Mouse (Mus musculus) forebrain, embryonic 14.5 days (tissue): Measurements from ENCODE around the gene Gsdma3. TPM values are rescaled to one million over a fixed set of nuclear protein-coding genes. Genes with fewer than 3 reads are reported as not detected.

Source experiments
- ATAC-seq: fragments of 200-750 bp; cut with Nextera tagmentation; 2 replicates; pipeline ENCODE4 v1.8.0; 2017; ENCODE audit warnings: mild to moderate bottlenecking, moderate library complexity
- DNase-seq: peaks from one replicate; pipeline ENCODE4 v3.0.0-alpha.2; 2015; ENCODE audit warnings: low spot score
- H3K27ac ChIP-seq: fragments of 300-500 bp; sonication (generic); 2 replicates; pipeline ENCODE4 v1.5.1; 2014; ENCODE audit warnings: low read depth, mild to moderate bottlenecking, control low read depth, low read length, moderate library complexity
- H3K27me3 ChIP-seq: fragments of 300-500 bp; sonication (generic); replicated peaks from 2 replicates; pipeline ENCODE4 v1.6.1; 2014; ENCODE audit warnings: low read length, control low read depth, mixed read lengths; ENCODE audit not compliant: control insufficient read depth, insufficient read depth
- H3K36me3 ChIP-seq: fragments of 300-500 bp; sonication (generic); 2 replicates; pipeline ENCODE4 v1.6.1; 2014; ENCODE audit warnings: low read length, control low read depth; ENCODE audit not compliant: control insufficient read depth, insufficient read depth
- H3K4me1 ChIP-seq: fragments of 300-500 bp; sonication (generic); 2 replicates; pipeline ENCODE4 v1.6.1; 2014; ENCODE audit warnings: antibody characterized with exemption, low read length, control low read depth; ENCODE audit not compliant: control insufficient read depth, insufficient read depth
- H3K4me2 ChIP-seq: fragments of 300-500 bp; sonication (generic); 2 replicates; pipeline ENCODE4 v1.6.1; 2014; ENCODE audit warnings: mild to moderate bottlenecking, control low read depth, low read length
- H3K4me3 ChIP-seq: fragments of 300-500 bp; sonication (generic); 2 replicates; pipeline ENCODE4 v1.5.1; 2014; ENCODE audit warnings: low read depth, low read length, control low read depth
- H3K9ac ChIP-seq: fragments of 300-500 bp; sonication (generic); 2 replicates; pipeline ENCODE4 v1.6.1; 2014; ENCODE audit warnings: mild to moderate bottlenecking, low read length, control low read depth, moderate library complexity
- H3K9me3 ChIP-seq: fragments of 300-500 bp; sonication (generic); replicated peaks from 2 replicates; pipeline ENCODE4 v1.6.1; 2016; ENCODE audit warnings: low read length, control low read depth, mixed read lengths; ENCODE audit not compliant: control insufficient read depth
- WGBS: fragments of 180-500 bp; shearing (Covaris S2); extraction: QIAGEN DNeasy Blood & Tissue Kit; methylation state at CpG from one replicate; pipeline ENCODE4 v1.1.7; 2014; 5-methylcytosine and 5-hydroxymethylcytosine counted together
- polyA plus RNA-seq: library from polyadenylated mRNA; unstranded; fragments of >200 nt; fragmentation: Nextera tagmentation; extraction: Ambion mirVana; gene quantifications from 2 replicates; pipeline ENCODE4 v1.2.1, GENCODE M21; 2014

Gsdma3 gene
- polyA plus RNA-seq, 1 experiment from 2014 or later: not detected

- peaks cover 28% of the 10 kb centered on the region for H3K36me3 ChIP-seq
- peak overlapping the region; percentile 99 for H3K9ac ChIP-seq
- whole genome bisulfite sequencing: 0% methylated on average over 23 of the region's 23 CpGs
- peaks cover 8% of the 10 kb centered on the region for H3K4me1 ChIP-seq
- H3K4me2 ChIP-seq: peak overlapping the region; percentile 86
- no peak for DNase-seq
- H3K27me3 ChIP-seq: no peaks in the 10 kb centered on the region
- ATAC-seq: peak; percentile 24
- H3K9me3 ChIP-seq: no peaks in the 10 kb centered on the region
- H3K4me3 ChIP-seq: peak overlapping the region; percentile 99
- H3K27ac ChIP-seq: peak overlapping the region; percentile 54; the same call in 1 of the 2 replicates
These were observed 56.7 kb downstream of the Gsdma3 start for GRCm38 (mm10) chr11:98682811-98683210.

- no peaks in the 10 kb centered on the region for H3K27me3 ChIP-seq
- no peak overlapping the region for H3K27ac ChIP-seq
- no peak for DNase-seq
- no peak overlapping the region for H3K4me3 ChIP-seq
- no peaks in the 10 kb centered on the region for H3K9me3 ChIP-seq
- 93% methylated on average over 9 of the region's 9 CpGs for WGBS
- no peak overlapping the region for H3K9ac ChIP-seq
- peaks cover 51% of the 10 kb centered on the region for H3K36me3 ChIP-seq
- no peak for ATAC-seq
- no peak overlapping the region for H3K4me2 ChIP-seq
- peaks cover 8% of the 10 kb centered on the region for H3K4me1 ChIP-seq
These were observed 59.5 kb downstream of the Gsdma3 start for GRCm38 (mm10) chr11:98685642-98686041.

GRCm38 (mm10) chr11:98686976-98687375 is 60.8 kb downstream of the Gsdma3 start:
- ATAC-seq: no peak

More at GRCm38 (mm10) chr11:98686976-98687375, 60.8 kb downstream of the Gsdma3 start:
- 93% methylated on average over 4 of the region's 4 CpGs for WGBS
- no peaks in the 10 kb centered on the region for H3K27me3 ChIP-seq
- H3K9ac ChIP-seq: no peak overlapping the region
- peaks cover 65% of the 10 kb centered on the region for H3K36me3 ChIP-seq
- H3K9me3 ChIP-seq: no peaks in the 10 kb centered on the region
- H3K4me1 ChIP-seq: peaks cover 8% of the 10 kb centered on the region
- H3K4me3 ChIP-seq: no peak overlapping the region
- H3K27ac ChIP-seq: no peak overlapping the region
- DNase-seq: no peak
- H3K4me2 ChIP-seq: no peak overlapping the region

Other genes starting within 250 kb of the Gsdma3 start
- 0.23 TPM in 1 of 2 replicates, not detected in the other for gene Tcap, start 242.5 kb upstream of the Gsdma3 start, polyA plus RNA-seq
- gene Pnmt, start 239.9 kb upstream of the Gsdma3 start, polyA plus RNA-seq: 0.32 and 0.36 TPM in 2 replicates
- 6.1 and 6.9 TPM in 2 replicates for gene Pgap3, start 225.9 kb upstream of the Gsdma3 start, polyA plus RNA-seq
- 5.6 and 5.9 TPM in 2 replicates for gene Erbb2, start 213.9 kb upstream of the Gsdma3 start, polyA plus RNA-seq
- 279 and 290 TPM in 2 replicates for gene Mien1, start 187.4 kb upstream of the Gsdma3 start, polyA plus RNA-seq
- gene Grb7, start 180.0 kb upstream of the Gsdma3 start, polyA plus RNA-seq: 0.38 and 0.41 TPM in 2 replicates
- not detected in 2 replicates for gene Ikzf3, start 80.3 kb upstream of the Gsdma3 start, polyA plus RNA-seq
- gene Zpbp2, start 75.3 kb upstream of the Gsdma3 start, polyA plus RNA-seq: not detected in 2 replicates
- 24.7 and 24.8 TPM in 2 replicates for gene Ormdl3, start 39.0 kb upstream of the Gsdma3 start, polyA plus RNA-seq
- not detected in 2 replicates for gene Lrrc3c, start 28.1 kb upstream of the Gsdma3 start, polyA plus RNA-seq
- gene Gm12355, start 699 bp upstream of the Gsdma3 start, polyA plus RNA-seq: 0.88 and 1.3 TPM in 2 replicates
- not detected in 2 replicates for gene Gsdma2, start 20.4 kb downstream of the Gsdma3 start, polyA plus RNA-seq
- gene Gsdma, start 38.0 kb downstream of the Gsdma3 start, polyA plus RNA-seq: not detected in 2 replicates
- gene Psmd3, start 56.2 kb downstream of the Gsdma3 start, polyA plus RNA-seq: 121 and 144 TPM in 2 replicates
- gene Csf3, start 74.9 kb downstream of the Gsdma3 start, polyA plus RNA-seq: not detected in 2 replicates
- gene Med24, start 103.1 kb downstream of the Gsdma3 start, polyA plus RNA-seq: 76.0 and 85.9 TPM in 2 replicates
- 164 and 199 TPM in 2 replicates for gene Thra, start 114.3 kb downstream of the Gsdma3 start, polyA plus RNA-seq
- 2.2 and 3.1 TPM in 2 replicates for gene Nr1d1, start 149.0 kb downstream of the Gsdma3 start, polyA plus RNA-seq
- gene Msl1, start 169.2 kb downstream of the Gsdma3 start, polyA plus RNA-seq: 19.3 and 20.5 TPM in 2 replicates
- 41.0 and 45.0 TPM in 2 replicates for gene Casc3, start 178.5 kb downstream of the Gsdma3 start, polyA plus RNA-seq
- 3.0 and 4.5 TPM in 2 replicates for gene Rapgefl1, start 210.4 kb downstream of the Gsdma3 start, polyA plus RNA-seq
- 3.3 and 3.7 TPM in 2 replicates for gene Wipf2, start 237.3 kb downstream of the Gsdma3 start, polyA plus RNA-seq